Mouse (Mus musculus): ENCODE measurements around the gene Zbtb4. TPM values are rescaled to one million over a fixed set of nuclear protein-coding genes. Genes with fewer than 3 reads are reported as not detected.
A peak's percentile ranks its signal among the peaks of the same experiment; 100 is the strongest.

Zbtb4 gene
- polyA plus RNA-seq, 1 experiment from 2014 or later, result 2.4 TPM

GRCm38 (mm10) chr11:69767625-69767909 lies 1.9 kb downstream of the Zbtb4 start:
- H3K4me1 ChIP-seq, result peaks cover 23% of the 10 kb centered on the region
- no peaks in the 10 kb centered on the region for H3K9me3 ChIP-seq (replicated peaks)
- no peak overlapping the region for H3K27ac ChIP-seq
- H3K36me3 ChIP-seq, result no peaks in the 10 kb centered on the region
- H3K9ac ChIP-seq, result no peak overlapping the region
- no peak overlapping the region for H3K4me3 ChIP-seq
- H3K4me2 ChIP-seq (replicated peaks), result peak overlapping the region; percentile 81
- no peak for ATAC-seq (ENCODE audit: low FRiP score)
- 70% methylated on average over 4 of the region's 4 CpGs for WGBS
- no peaks in the 10 kb centered on the region for H3K27me3 ChIP-seq

- 60% methylated on average over 5 of the region's 5 CpGs for WGBS
- ATAC-seq (ENCODE audit: low FRiP score), result no peak
- H3K4me2 ChIP-seq (replicated peaks), result no peak overlapping the region
These were observed 9.2 kb downstream of the Zbtb4 start for GRCm38 (mm10) chr11:69774961-69775360.

GRCm38 (mm10) chr11:69775716-69776115 lies 10.0 kb downstream of the Zbtb4 start:
- peaks cover 29% of the 10 kb centered on the region for H3K27me3 ChIP-seq
- no peaks in the 10 kb centered on the region for H3K9me3 ChIP-seq (replicated peaks)
- no peak overlapping the region for H3K27ac ChIP-seq
- no peak overlapping the region for H3K9ac ChIP-seq
- no peak for ATAC-seq (ENCODE audit: low FRiP score)
- H3K4me3 ChIP-seq, result no peak overlapping the region
- H3K4me1 ChIP-seq, result peaks cover 7% of the 10 kb centered on the region; the same call in 1 of the 2 replicates
- H3K4me2 ChIP-seq (replicated peaks), result no peak overlapping the region
- 72% methylated on average over 10 of the region's 10 CpGs for WGBS
- H3K36me3 ChIP-seq, result peaks cover 11% of the 10 kb centered on the region; the same call in 1 of the 2 replicates

More at GRCm38 (mm10) chr11:69774961-69775360, 9.2 kb downstream of the Zbtb4 start:
- H3K27ac ChIP-seq, result no peak overlapping the region
- H3K4me3 ChIP-seq, result no peak overlapping the region
- no peaks in the 10 kb centered on the region for H3K9me3 ChIP-seq (replicated peaks)
- peaks cover 11% of the 10 kb centered on the region; the same call in 1 of the 2 replicates for H3K36me3 ChIP-seq
- H3K4me1 ChIP-seq, result peaks cover 7% of the 10 kb centered on the region; the same call in 1 of the 2 replicates
- no peak overlapping the region for H3K9ac ChIP-seq
- peaks cover 25% of the 10 kb centered on the region for H3K27me3 ChIP-seq

- H3K9me3 ChIP-seq (replicated peaks), result no peaks in the 10 kb centered on the region
- H3K4me2 ChIP-seq (replicated peaks), result no peak overlapping the region
- 82% methylated on average over 20 of the region's 20 CpGs for WGBS
- H3K27ac ChIP-seq, result no peak overlapping the region
- H3K4me3 ChIP-seq, result no peak overlapping the region
- H3K36me3 ChIP-seq, result peaks cover 11% of the 10 kb centered on the region; the same call in 1 of the 2 replicates
- ATAC-seq (ENCODE audit: low FRiP score), result no peak
- H3K9ac ChIP-seq, result no peak overlapping the region
- H3K27me3 ChIP-seq, result peaks cover 31% of the 10 kb centered on the region
- peaks cover 7% of the 10 kb centered on the region; the same call in 1 of the 2 replicates for H3K4me1 ChIP-seq
These were observed 10.8 kb downstream of the Zbtb4 start for GRCm38 (mm10) chr11:69776488-69776887.

- ATAC-seq (ENCODE audit: low FRiP score), result no peak
- Histone ChIP-seq H3K27me3 (peaks cover 31% of the 10 kb centered on the region), H3K27ac (no peak overlapping the region), H3K9me3 (replicated peaks) (no peaks in the 10 kb centered on the region), H3K4me3 (no peak overlapping the region), H3K4me1 (peaks cover 10% of the 10 kb centered on the region; the same call in 1 of the 2 replicates), H3K9ac (no peak overlapping the region), H3K36me3 (peaks cover 11% of the 10 kb centered on the region; the same call in 1 of the 2 replicates), H3K4me2 (replicated peaks) (no peak overlapping the region)
- 63% methylated on average over 25 of the region's 26 CpGs for WGBS
These were observed 12.0 kb downstream of the Zbtb4 start for GRCm38 (mm10) chr11:69777504-69778257.

- Histone ChIP-seq H3K4me3 (no peak overlapping the region), H3K9me3 (replicated peaks) (no peaks in the 10 kb centered on the region), H3K36me3 (peaks cover 11% of the 10 kb centered on the region; the same call in 1 of the 2 replicates), H3K27ac (no peak overlapping the region), H3K4me2 (replicated peaks) (no peak overlapping the region), H3K9ac (no peak overlapping the region), H3K4me1 (peaks cover 10% of the 10 kb centered on the region; the same call in 1 of the 2 replicates), H3K27me3 (peaks cover 31% of the 10 kb centered on the region)
- no peak for ATAC-seq (ENCODE audit: low FRiP score)
- 71% methylated on average over 23 of the region's 23 CpGs for WGBS
These were observed 12.7 kb downstream of the Zbtb4 start for GRCm38 (mm10) chr11:69778258-69778982.

- Histone ChIP-seq H3K27ac (no peak overlapping the region), H3K9ac (no peak overlapping the region), H3K4me3 (no peak overlapping the region), H3K27me3 (peaks cover 31% of the 10 kb centered on the region), H3K9me3 (replicated peaks) (no peaks in the 10 kb centered on the region), H3K4me2 (replicated peaks) (no peak overlapping the region), H3K4me1 (peaks cover 10% of the 10 kb centered on the region; the same call in 1 of the 2 replicates), H3K36me3 (peaks cover 11% of the 10 kb centered on the region; the same call in 1 of the 2 replicates)
- ATAC-seq (ENCODE audit: low FRiP score), result no peak
- 63% methylated on average over 7 of the region's 7 CpGs for WGBS
These were observed 13.3 kb downstream of the Zbtb4 start for GRCm38 (mm10) chr11:69778985-69779384.

GRCm38 (mm10) chr11:69781828-69782227 lies 16.1 kb downstream of the Zbtb4 start:
- 35% methylated on average over 4 of the region's 4 CpGs for WGBS
- Histone ChIP-seq H3K27me3 (peaks cover 23% of the 10 kb centered on the region), H3K9me3 (replicated peaks) (no peaks in the 10 kb centered on the region), H3K27ac (no peak overlapping the region), H3K36me3 (no peaks in the 10 kb centered on the region), H3K4me1 (0 out of 2 replicates have a peak, but pooled peaks cover 7% of the 10 kb centered on the region), H3K4me3 (no peak overlapping the region), H3K9ac (no peak overlapping the region), H3K4me2 (replicated peaks) (no peak overlapping the region)
- ATAC-seq (ENCODE audit: low FRiP score), result no peak

GRCm38 (mm10) chr11:69784793-69785272 lies 19.1 kb downstream of the Zbtb4 start:
- 49% methylated on average over 15 of the region's 15 CpGs for WGBS
- H3K27me3 ChIP-seq, result peaks cover 5% of the 10 kb centered on the region; the same call in 1 of the 2 replicates
- H3K36me3 ChIP-seq, result no peaks in the 10 kb centered on the region
- no peak overlapping the region for H3K27ac ChIP-seq
- 0 out of 2 replicates have a peak overlapping the region, but pooled peaks have one; percentile 13 for H3K4me2 ChIP-seq (replicated peaks)
- no peak overlapping the region for H3K9ac ChIP-seq
- no peaks in the 10 kb centered on the region for H3K9me3 ChIP-seq (replicated peaks)
- no peak overlapping the region for H3K4me3 ChIP-seq
- no peak for ATAC-seq (ENCODE audit: low FRiP score)
- H3K4me1 ChIP-seq, result 0 out of 2 replicates have a peak, but pooled peaks cover 4% of the 10 kb centered on the region

GRCm38 (mm10) chr11:69787306-69787705 lies 21.6 kb downstream of the Zbtb4 start:
- H3K4me1 ChIP-seq, result no peaks in the 10 kb centered on the region
- H3K36me3 ChIP-seq, result no peaks in the 10 kb centered on the region
- no peak for ATAC-seq (ENCODE audit: low FRiP score)
- H3K9ac ChIP-seq, result no peak overlapping the region
- no peak overlapping the region for H3K4me2 ChIP-seq (replicated peaks)
- 0 out of 2 replicates have a peak, but pooled peaks cover 5% of the 10 kb centered on the region for H3K27me3 ChIP-seq
- no peak overlapping the region for H3K4me3 ChIP-seq
- no peak overlapping the region for H3K27ac ChIP-seq
- WGBS, result 81% methylated on average over 5 of the region's 5 CpGs
- H3K9me3 ChIP-seq (replicated peaks), result no peaks in the 10 kb centered on the region

- no peaks in the 10 kb centered on the region for H3K9me3 ChIP-seq (replicated peaks)
- H3K36me3 ChIP-seq, result no peaks in the 10 kb centered on the region
- H3K4me2 ChIP-seq (replicated peaks), result no peak overlapping the region
- no peak overlapping the region for H3K4me3 ChIP-seq
- ATAC-seq (ENCODE audit: low FRiP score), result no peak
- H3K27me3 ChIP-seq, result peaks cover 19% of the 10 kb centered on the region; the same call in 1 of the 2 replicates
- no peaks in the 10 kb centered on the region for H3K4me1 ChIP-seq
- H3K27ac ChIP-seq, result no peak overlapping the region
- no peak overlapping the region for H3K9ac ChIP-seq
- 72% methylated on average over 5 of the region's 5 CpGs for WGBS
These were observed 23.7 kb downstream of the Zbtb4 start for GRCm38 (mm10) chr11:69789431-69789830.

- H3K4me1 ChIP-seq, result peaks cover 9% of the 10 kb centered on the region
These were observed 25.7 kb downstream of the Zbtb4 start for GRCm38 (mm10) chr11:69791420-69791819.

More at GRCm38 (mm10) chr11:69791420-69791819, 25.7 kb downstream of the Zbtb4 start:
- Histone ChIP-seq H3K4me3 (no peak overlapping the region), H3K27ac (no peak overlapping the region), H3K9ac (no peak overlapping the region), H3K36me3 (no peaks in the 10 kb centered on the region), H3K9me3 (replicated peaks) (no peaks in the 10 kb centered on the region), H3K4me2 (replicated peaks) (no peak overlapping the region), H3K27me3 (peaks cover 27% of the 10 kb centered on the region)
- WGBS, result 75% methylated on average over 5 of the region's 5 CpGs
- ATAC-seq (ENCODE audit: low FRiP score), result no peak

All from hindbrain, embryonic 12.5 days (tissue).